Mouse (Mus musculus) limb, embryonic 11.5 days (tissue): ENCODE measurements around the gene Abcb6. TPM values are rescaled to one million over a fixed set of nuclear protein-coding genes. Genes with fewer than 3 reads are reported as not detected.

Experiments
- ATAC-seq: fragments of 200-750 bp; cut with Nextera tagmentation; 2 replicates; pipeline ENCODE4 v1.8.0; 2017; ENCODE audit warnings: low read depth; ENCODE audit not compliant: insufficient number of reproducible peaks, low FRiP score, low TSS enrichment
- DNase-seq: peaks from one replicate; pipeline ENCODE4 v3.0.0-alpha.2; 2015; ENCODE audit warnings: low spot score
- H3K27ac ChIP-seq: fragments of 300-500 bp; sonication (generic); replicated peaks from 2 replicates; pipeline ENCODE4 v1.5.1; 2014; ENCODE audit warnings: low read depth, mild to moderate bottlenecking, low read length
- H3K27me3 ChIP-seq: fragments of 300-500 bp; sonication (generic); 2 replicates; pipeline ENCODE4 v1.6.1; 2014; ENCODE audit warnings: mild to moderate bottlenecking, low read length, mixed read lengths; ENCODE audit not compliant: control insufficient read depth, insufficient read depth
- H3K36me3 ChIP-seq: fragments of 300-500 bp; sonication (generic); 2 replicates; pipeline ENCODE4 v1.6.1; 2014; ENCODE audit warnings: mild to moderate bottlenecking, low read length, moderate library complexity, mixed read lengths; ENCODE audit not compliant: control insufficient read depth, insufficient read depth
- H3K4me1 ChIP-seq: fragments of 300-500 bp; sonication (generic); 2 replicates; pipeline ENCODE4 v1.6.1; 2014; ENCODE audit warnings: low read length, mixed read lengths; ENCODE audit not compliant: control insufficient read depth, insufficient read depth
- H3K4me2 ChIP-seq: fragments of 300-500 bp; sonication (generic); 2 replicates; pipeline ENCODE4 v1.6.1; 2014; ENCODE audit warnings: low read depth, mild to moderate bottlenecking, moderate library complexity; ENCODE audit not compliant: severe bottlenecking
- H3K4me3 ChIP-seq: fragments of 300-500 bp; sonication (generic); 2 replicates; pipeline ENCODE4 v1.5.1; 2014; ENCODE audit warnings: low read depth, low read length
- H3K9ac ChIP-seq: fragments of 300-500 bp; sonication (generic); 2 replicates; pipeline ENCODE4 v1.6.1; 2014; ENCODE audit warnings: mild to moderate bottlenecking, low read length
- H3K9me3 ChIP-seq: fragments of 300-500 bp; sonication (generic); 2 replicates; pipeline ENCODE4 v1.6.1; 2016; ENCODE audit warnings: low read length; ENCODE audit not compliant: control insufficient read depth
- WGBS: fragments of 180-500 bp; shearing (Covaris S2); extraction: QIAGEN DNeasy Blood & Tissue Kit; methylation state at CpG from one replicate; pipeline ENCODE4 v1.1.7; 2014; 5-methylcytosine and 5-hydroxymethylcytosine counted together
- polyA plus RNA-seq: library from polyadenylated mRNA; unstranded; fragments of >200 nt; fragmentation: Nextera tagmentation; extraction: Ambion mirVana; gene quantifications from 2 replicates; pipeline ENCODE4 v1.2.1, GENCODE M21; 2014

Gene Abcb6
- 24.8 and 28.1 TPM in 2 replicates for polyA plus RNA-seq

- peak within 1 kb of the TSS; percentile 67 for H3K4me3 ChIP-seq
- 0 out of 2 replicates have a peak within 1 kb of the TSS, but pooled peaks have one; percentile 30 for H3K27ac ChIP-seq
- no peaks in the 10 kb centered on the region for H3K27me3 ChIP-seq
- no peaks in the 10 kb centered on the region for H3K9me3 ChIP-seq
- peak; percentile 91 for DNase-seq
- under 1% methylated on average over 31 of the region's 31 CpGs for WGBS
- H3K4me2 ChIP-seq: peak within 1 kb of the TSS; percentile 99
- peaks cover 10% of the 10 kb centered on the region for H3K36me3 ChIP-seq
- peaks cover 7% of the 10 kb centered on the region for H3K4me1 ChIP-seq
- H3K9ac ChIP-seq: peak within 1 kb of the TSS; percentile 65
- peak; percentile 88 for ATAC-seq
Measured at GRCm38 (mm10) chr1:75180105-75180590, at the start of gene Abcb6. Gene Abcb6 (minus strand): TSS chr1:75180392.

DNA sequence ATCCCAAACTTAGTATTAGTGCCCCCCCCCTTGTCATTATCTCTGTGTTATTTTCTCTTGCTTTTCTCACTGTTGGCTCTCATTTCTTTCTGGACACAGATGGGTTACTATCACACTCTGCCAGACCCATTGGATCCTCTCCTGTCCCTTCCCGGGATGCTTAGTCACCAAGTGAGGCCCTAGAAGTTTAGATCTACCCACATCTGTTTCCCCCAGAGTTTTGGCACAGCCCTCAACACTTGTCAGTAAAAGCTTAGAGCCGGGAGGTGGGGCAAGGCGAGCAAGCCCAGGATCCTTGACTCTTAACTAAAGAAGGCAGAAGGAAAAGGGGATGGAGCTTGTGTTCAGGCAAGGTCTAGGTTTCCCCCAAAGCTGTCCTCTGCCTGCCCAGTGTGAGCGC lies 49.0 kb upstream of the Abcb6 start:
- H3K4me1 ChIP-seq: no peaks in the 10 kb centered on the region
- no peaks in the 10 kb centered on the region for H3K27me3 ChIP-seq
- H3K4me2 ChIP-seq: no peak overlapping the region
- no peak for ATAC-seq
- no peaks in the 10 kb centered on the region for H3K9me3 ChIP-seq
- no peaks in the 10 kb centered on the region for H3K36me3 ChIP-seq
- H3K9ac ChIP-seq: no peak overlapping the region
- no peak overlapping the region for H3K4me3 ChIP-seq
- H3K27ac ChIP-seq: no peak overlapping the region
- DNase-seq: no peak
- 70% methylated on average over 4 of the region's 4 CpGs for WGBS

DNA sequence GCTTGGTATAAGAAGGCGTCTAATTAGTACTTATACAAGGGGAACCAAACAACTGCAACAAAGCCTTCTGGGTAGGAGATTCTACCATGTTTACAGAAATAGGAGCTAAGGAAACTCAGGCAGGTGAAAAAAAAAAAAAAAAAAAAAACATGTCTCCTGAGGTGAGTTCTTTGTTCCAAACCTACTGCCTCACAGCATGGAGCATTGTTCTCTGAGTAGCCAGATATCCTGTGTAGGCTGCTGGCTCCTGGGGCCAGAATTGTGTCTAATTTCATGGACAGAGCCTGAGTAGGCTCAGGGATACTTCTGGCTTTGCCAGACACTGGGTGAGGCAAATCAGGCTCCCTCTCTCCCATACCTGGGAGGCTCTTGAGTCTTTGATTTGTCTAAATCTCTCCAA lies 47.5 kb upstream of the Abcb6 start:
- no peak overlapping the region for H3K4me3 ChIP-seq
- no peak overlapping the region for H3K9ac ChIP-seq
- DNase-seq (no peak), ATAC-seq (no peak)
- 81% methylated on average over 1 of the region's 1 CpGs for WGBS
- no peak overlapping the region for H3K4me2 ChIP-seq
- no peak overlapping the region for H3K27ac ChIP-seq
- no peaks in the 10 kb centered on the region for H3K36me3 ChIP-seq
- no peaks in the 10 kb centered on the region for H3K9me3 ChIP-seq
- no peaks in the 10 kb centered on the region for H3K4me1 ChIP-seq
- no peaks in the 10 kb centered on the region for H3K27me3 ChIP-seq

DNA sequence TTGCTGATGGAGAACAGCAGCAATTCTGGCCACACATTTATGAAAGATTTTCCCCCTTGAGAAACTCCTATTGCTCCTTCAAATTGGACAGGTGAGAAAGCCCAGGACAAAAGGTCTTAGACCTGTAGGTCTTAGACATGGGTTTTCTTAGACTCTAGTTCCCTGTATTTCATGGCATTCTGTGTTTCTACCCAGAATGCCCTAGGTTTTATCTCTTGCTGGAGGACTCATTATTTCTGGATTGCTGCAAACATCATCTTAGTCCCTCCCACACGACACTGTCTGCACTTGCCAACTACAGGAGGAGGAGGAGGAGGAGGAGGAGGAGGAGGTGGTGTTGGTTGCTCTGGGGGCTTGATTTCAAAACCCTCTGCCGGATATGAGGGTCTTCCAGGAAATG lies 45.9 kb upstream of the Abcb6 start:
- ATAC-seq (no peak), DNase-seq (no peak)
- no peaks in the 10 kb centered on the region for H3K9me3 ChIP-seq
- H3K27me3 ChIP-seq: no peaks in the 10 kb centered on the region
- H3K36me3 ChIP-seq: no peaks in the 10 kb centered on the region
- 67% methylated on average over 2 of the region's 2 CpGs for WGBS
- H3K27ac ChIP-seq: no peak overlapping the region
- H3K9ac ChIP-seq: no peak overlapping the region
- H3K4me1 ChIP-seq: no peaks in the 10 kb centered on the region
- no peak overlapping the region for H3K4me2 ChIP-seq
- no peak overlapping the region for H3K4me3 ChIP-seq

DNA sequence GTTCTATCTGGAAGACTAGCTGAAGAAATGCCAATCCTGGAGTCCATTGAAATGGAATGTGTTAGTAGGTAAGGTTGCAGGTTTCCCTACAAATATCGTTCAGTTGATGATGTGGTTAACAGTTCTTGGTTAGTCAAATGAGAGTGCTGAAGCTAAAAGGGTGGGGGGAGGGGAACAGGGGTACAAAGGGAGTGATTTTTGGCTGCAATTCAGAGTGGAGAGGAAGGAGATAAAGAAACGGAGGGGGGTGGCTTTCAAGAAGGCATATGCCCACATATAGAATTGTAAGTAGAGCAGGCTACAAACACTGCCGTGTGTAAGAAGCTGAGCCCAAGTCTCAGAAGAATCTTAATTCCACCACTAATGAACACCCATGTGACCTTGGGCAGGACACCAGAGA lies 45.3 kb upstream of the Abcb6 start:
- no peak for ATAC-seq
- Histone ChIP-seq H3K9me3 (no peaks in the 10 kb centered on the region), H3K9ac (no peak overlapping the region), H3K4me1 (no peaks in the 10 kb centered on the region), H3K27ac (no peak overlapping the region), H3K36me3 (no peaks in the 10 kb centered on the region), H3K27me3 (peaks cover 7% of the 10 kb centered on the region), H3K4me2 (no peak overlapping the region), H3K4me3 (no peak overlapping the region)
- no peak for DNase-seq
- 79% methylated on average over 3 of the region's 3 CpGs for WGBS

DNA sequence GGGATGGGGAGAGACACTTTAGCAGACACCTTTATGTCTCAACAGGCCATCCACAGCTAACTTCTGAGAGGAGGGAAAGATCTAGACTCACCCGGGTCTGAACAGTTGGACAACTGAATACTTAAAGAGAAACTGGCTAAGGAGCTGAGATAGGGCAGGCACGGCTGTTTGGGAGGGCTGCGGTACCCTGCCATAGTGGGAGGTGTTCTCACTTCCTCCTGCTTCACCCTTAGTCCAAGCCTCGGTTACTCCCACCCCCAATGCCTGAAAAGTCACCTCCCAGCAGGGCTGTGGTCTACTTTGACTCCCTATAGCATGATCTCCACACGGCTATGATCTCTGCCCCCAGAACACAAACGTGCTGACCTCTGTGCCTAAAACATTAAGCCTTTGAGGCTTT lies 43.3 kb upstream of the Abcb6 start:
- DNase-seq (no peak), ATAC-seq (no peak)
- no peaks in the 10 kb centered on the region for H3K36me3 ChIP-seq
- no peak overlapping the region for H3K9ac ChIP-seq
- no peak overlapping the region for H3K4me3 ChIP-seq
- no peak overlapping the region for H3K4me2 ChIP-seq
- H3K27ac ChIP-seq: no peak overlapping the region
- H3K4me1 ChIP-seq: peaks cover 13% of the 10 kb centered on the region
- H3K27me3 ChIP-seq: peaks cover 26% of the 10 kb centered on the region
- 66% methylated on average over 6 of the region's 6 CpGs for WGBS
- no peaks in the 10 kb centered on the region for H3K9me3 ChIP-seq

GRCm38 (mm10) chr1:75222926-75223325 lies 42.7 kb upstream of the Abcb6 start:
- WGBS: 85% methylated on average over 6 of the region's 6 CpGs
- Histone ChIP-seq H3K4me3 (no peak overlapping the region), H3K9me3 (no peaks in the 10 kb centered on the region), H3K27ac (no peak overlapping the region), H3K4me2 (no peak overlapping the region), H3K9ac (no peak overlapping the region), H3K4me1 (peaks cover 16% of the 10 kb centered on the region), H3K27me3 (peaks cover 32% of the 10 kb centered on the region), H3K36me3 (no peaks in the 10 kb centered on the region)
- ATAC-seq (no peak), DNase-seq (no peak)

GRCm38 (mm10) chr1:75221538-75221937 lies 41.3 kb upstream of the Abcb6 start:
- H3K4me2 ChIP-seq: no peak overlapping the region
- H3K4me1 ChIP-seq: peaks cover 17% of the 10 kb centered on the region
- H3K9ac ChIP-seq: no peak overlapping the region
- 76% methylated on average over 3 of the region's 3 CpGs for WGBS
- H3K9me3 ChIP-seq: no peaks in the 10 kb centered on the region
- no peak for DNase-seq
- ATAC-seq: no peak
- no peaks in the 10 kb centered on the region for H3K36me3 ChIP-seq
- H3K27me3 ChIP-seq: peaks cover 40% of the 10 kb centered on the region
- no peak overlapping the region for H3K27ac ChIP-seq
- no peak overlapping the region for H3K4me3 ChIP-seq

DNA sequence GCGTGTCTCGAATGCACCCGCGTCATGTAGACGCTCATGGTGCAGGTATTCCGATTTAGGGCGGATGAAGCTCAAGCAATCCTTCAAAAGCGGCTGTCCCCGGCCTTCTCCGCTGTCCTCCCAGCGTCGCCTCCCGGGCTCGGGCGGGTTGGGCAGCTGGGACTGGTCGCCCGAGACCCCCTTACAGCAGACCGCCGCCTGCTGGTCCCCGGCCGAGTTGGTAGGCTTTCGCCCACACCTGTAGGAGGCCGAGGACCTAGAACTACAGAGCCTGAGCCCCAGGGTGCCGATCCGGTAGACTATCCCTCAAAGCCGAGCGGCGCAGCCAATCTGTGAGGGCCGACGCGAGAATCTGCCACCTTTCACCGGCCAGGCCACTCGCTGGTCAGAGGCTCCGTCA lies 39.3 kb upstream of the Abcb6 start, which contains the start of gene Tuba4a:
Gene Tuba4a, minus strand, starts transcription at position 335 of the 400 bp plus-strand sequence.
- H3K4me2 ChIP-seq: peak within 1 kb of the TSS; percentile 96

More for the DNA sequence above, 39.3 kb upstream of the Abcb6 start, which contains the start of gene Tuba4a:
- peaks cover 2% of the 10 kb centered on the region; the same call in 1 of the 2 replicates for H3K36me3 ChIP-seq
- WGBS: under 1% methylated on average over 34 of the region's 34 CpGs
- DNase-seq (no peak), ATAC-seq (peak; percentile 44; the same call in 1 of the 2 replicates)
- H3K27ac ChIP-seq: no peak within 1 kb of the TSS
- peaks cover 17% of the 10 kb centered on the region for H3K4me1 ChIP-seq
- peak within 1 kb of the TSS; percentile 45 for H3K4me3 ChIP-seq
- no peaks in the 10 kb centered on the region for H3K9me3 ChIP-seq
- H3K27me3 ChIP-seq: peaks cover 40% of the 10 kb centered on the region
- H3K9ac ChIP-seq: peak within 1 kb of the TSS; percentile 40
